Mouse (Mus musculus): ENCODE data around the gene 9230112D13Rik.

Gene 9230112D13Rik

DNA sequence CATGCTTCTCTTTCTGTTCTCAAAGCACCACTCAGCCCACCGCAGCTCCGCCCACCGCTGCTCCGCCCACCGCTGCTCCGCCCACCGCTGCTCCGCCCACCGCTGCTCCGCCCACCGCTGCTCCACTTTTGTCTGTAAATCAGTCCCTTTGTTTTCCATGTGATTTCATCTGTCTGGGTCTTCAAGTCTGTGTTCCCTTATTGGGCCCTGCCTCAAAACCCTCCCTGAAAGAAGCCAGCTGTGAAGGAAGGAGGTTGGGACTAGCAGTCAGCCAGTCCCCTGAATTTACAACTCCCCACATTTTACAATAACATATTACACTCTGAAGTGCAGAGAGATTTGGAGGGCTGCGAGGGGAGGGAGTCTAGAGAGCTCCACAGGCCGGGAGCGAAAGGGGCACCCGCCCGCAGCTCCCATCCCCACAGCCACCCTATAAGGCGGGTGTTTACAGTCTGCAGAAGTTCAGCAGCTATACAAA lies 18.1 kb upstream of the 9230112D13Rik start:
- no peak for DNase-seq (ENCODE audit: low spot score)

DNA sequence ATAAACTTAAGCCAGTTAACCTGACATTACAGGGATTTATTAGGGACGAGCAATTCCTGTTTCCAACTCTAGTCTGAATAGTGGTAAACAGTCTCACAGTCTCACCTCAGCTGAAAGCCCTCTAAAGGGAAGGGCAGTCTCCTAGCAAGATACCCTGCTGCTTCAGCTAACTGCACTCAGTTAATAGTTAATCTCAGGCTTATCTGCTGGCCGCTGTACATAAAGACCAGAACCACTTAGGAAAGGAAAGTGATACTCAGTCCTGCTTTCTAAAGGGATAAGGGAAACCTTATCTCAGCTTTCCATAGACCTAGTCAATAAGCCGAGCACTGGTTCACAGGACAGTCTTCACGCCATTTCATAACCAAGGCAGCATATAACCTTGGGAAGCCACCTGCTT lies 13.3 kb upstream of the 9230112D13Rik start:
- DNase-seq (ENCODE audit: low spot score) = no peak

DNA sequence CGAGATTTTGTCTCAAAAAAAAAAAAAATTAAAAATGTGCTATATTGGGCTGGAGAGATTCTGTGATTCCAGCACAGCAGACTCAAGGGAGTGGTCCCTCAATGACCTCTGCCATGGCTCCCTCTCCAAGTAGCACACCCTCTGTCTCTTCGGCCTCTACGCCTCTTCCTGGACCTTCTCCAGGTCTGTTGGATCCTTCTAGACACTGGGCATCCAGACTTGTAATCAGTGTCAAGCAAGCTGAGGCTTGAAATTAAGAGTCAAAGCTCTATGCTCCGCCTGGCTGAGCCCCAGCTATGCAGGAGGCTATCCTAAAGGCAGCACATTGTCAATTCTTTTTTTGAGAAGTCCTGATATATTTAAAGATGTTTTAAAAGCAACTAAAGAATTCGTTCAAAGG lies 10.9 kb upstream of the 9230112D13Rik start:
- no peak for DNase-seq (ENCODE audit: low spot score)

DNA sequence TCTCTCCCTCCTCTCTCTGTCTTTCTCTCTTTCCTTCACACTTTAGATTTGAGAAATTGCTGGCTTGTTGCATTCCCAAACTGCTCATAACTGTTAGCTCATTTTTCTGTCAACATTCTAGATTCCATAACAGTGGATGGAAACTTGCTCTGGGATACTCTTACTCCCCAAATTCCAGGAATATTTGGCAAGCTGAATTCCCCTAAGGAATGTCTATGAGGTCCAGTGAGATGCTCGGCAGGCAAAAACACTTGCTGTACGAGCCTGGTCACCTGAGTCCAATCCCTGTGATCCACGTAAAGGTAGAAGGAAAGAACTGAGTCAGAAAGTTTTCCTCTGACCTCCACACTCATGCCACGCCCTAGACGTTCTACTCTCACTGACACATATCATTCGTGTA lies 9.9 kb upstream of the 9230112D13Rik start:
- DNase-seq (ENCODE audit: low spot score) = no peak

DNA sequence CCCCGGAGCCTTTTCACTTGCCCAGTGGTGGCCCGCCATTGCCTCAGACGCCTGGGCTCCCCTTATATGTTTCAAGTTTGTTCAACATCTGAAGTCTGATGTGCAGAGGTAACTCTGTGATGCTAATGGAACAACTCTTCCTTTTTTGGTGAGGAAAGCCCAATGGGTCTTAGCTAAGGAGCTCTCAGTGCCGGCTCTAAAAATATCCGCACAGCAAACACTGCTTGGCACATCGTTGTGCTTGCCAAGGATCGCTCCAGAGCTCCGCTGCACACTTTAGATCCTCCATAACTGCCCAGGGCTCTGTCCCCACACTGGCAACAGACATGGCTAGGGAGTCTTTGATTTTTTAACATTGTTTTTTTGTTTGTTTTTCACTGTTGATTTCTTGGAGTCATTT lies 6.2 kb upstream of the 9230112D13Rik start:
- DNase-seq (ENCODE audit: low spot score) = no peak

DNA sequence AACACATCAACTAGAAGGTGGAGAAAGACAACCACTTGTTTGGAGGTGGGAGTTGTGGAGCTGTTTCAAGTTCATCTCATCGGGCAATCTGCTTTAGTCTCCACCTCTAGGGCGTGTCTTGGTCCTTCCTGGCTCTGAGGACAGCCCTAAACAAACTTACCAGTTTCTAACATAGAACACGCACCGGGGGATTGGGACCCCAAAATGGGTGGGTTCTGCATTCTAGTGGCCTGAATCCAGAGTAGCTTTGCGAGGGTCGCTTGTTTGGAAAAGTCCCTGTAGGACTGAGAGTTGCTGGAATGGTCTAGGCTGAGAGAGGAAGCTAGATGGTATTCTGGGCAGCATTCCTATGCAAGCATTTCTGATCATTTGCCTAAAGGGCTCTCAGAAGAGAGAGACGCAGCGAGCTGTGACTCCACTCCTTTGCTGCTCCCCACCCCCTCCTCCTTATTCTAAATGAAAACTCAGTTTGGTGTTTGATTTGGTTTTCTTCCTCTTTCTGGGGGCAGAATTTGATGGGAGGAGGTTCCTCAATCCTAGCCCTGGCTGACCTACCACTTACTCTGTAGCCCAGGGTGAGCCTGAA lies 4.5 kb downstream of the 9230112D13Rik start:
- no peak for DNase-seq (ENCODE audit: low spot score)

DNA sequence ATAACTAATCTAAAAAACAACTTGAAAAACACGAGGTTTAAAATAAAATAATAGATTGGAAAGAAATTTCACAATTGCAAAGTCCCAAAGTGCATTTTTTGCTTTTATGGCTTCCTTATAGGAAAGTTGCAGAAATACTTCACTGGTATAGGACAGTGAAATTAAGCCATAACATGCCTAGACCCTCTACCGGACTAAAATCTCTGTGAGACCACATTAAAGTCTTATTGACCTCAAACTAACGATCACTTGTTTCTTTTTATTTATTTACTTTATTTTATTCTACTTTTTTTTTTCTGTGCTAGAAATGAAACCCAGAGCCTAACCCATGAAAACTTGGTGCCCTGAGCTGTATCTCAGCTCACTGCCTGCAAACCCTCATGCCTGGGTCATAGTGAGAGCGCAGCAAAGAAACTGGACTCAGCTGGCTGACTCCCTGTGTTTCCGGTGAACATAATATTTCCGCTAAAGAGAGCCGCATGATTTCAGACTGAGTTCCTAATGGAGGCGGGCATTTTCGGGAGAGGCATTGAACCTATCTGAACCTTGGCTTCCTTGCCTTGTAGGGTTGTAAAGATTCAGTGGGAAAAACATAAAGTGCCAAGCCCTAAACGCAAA lies 5.5 kb downstream of the 9230112D13Rik start:
- no peak for DNase-seq (ENCODE audit: low spot score)

DNA sequence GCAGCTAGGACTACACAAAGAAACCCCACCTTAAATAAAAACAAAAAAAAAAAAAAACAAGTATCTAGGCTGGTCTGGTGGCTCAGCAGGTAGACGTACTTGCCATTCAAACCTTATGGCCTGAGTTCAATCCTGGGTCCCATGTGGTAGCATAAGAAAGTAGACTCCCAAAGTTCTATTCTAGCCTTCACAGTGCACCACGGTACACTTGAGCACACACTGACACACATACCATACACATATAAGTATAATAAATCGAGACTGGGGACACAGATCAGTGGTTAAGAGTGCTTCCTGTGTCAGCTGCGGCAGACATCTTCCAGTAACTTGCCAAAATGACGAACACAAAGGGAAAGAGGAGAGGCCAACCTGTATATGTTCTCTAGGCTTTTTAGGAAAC lies 6.7 kb downstream of the 9230112D13Rik start:
- no peak for DNase-seq (ENCODE audit: low spot score)

DNA sequence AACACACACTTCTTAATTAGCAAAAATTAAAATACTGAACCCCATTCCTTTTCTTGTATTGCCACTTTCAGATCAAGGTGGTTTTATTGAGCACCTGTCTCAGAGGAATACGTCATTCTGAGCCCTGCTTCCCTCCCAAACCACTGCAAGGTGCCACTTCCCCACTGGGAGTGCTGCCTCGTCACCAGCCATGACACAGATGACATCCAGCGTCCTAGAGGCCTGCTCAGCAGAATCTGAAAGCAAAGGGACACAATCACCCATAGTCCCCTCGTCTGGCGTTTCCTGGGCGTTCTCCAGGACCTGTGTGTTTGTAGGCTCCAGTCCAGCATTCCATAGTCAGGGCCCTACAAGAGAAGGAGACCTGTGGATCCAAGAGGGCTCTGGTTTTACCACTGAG lies 8.5 kb downstream of the 9230112D13Rik start:
- DNase-seq (ENCODE audit: low spot score) = peak; percentile 34

DNA sequence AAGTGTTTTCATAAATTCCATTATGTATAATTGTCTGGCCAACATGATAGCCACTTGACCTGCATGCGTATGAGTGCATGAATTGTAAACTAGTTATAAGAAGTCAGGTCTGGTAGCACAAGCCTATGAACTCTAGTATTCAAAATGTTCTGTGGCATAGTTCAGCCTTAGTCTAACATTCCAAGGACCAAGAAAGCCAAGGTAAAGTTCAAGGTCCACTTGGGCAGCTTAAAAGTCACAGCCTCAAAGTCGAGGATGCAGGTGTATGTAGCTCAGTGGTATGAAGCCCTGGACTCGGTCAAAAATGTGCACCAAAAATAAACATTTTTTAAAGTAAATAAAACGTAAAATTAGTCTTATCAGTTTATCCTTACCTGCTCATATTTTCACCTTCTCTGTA lies 10.0 kb downstream of the 9230112D13Rik start:
- DNase-seq (ENCODE audit: low spot score) = no peak

DNA sequence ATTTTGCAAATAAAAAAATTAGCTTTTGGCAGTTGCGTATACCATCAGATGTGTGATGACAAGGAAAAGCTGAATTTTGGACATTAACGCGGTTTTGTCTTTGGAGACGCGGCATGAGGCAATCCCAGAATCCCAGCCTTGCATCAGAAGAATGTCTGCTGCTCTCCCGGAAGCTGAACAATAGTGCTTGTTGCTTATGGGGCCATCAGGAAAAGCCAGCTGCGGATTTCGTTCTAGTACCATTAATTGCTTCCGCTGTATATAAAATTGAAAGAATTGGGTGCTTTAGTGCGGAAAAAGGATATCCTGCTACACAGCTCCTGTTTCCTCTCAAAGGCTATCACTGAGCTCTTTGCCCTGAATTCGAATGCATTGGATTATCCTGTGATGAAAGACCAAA lies 10.7 kb downstream of the 9230112D13Rik start:
- peak; percentile 63 for DNase-seq (ENCODE audit: low spot score)

DNA sequence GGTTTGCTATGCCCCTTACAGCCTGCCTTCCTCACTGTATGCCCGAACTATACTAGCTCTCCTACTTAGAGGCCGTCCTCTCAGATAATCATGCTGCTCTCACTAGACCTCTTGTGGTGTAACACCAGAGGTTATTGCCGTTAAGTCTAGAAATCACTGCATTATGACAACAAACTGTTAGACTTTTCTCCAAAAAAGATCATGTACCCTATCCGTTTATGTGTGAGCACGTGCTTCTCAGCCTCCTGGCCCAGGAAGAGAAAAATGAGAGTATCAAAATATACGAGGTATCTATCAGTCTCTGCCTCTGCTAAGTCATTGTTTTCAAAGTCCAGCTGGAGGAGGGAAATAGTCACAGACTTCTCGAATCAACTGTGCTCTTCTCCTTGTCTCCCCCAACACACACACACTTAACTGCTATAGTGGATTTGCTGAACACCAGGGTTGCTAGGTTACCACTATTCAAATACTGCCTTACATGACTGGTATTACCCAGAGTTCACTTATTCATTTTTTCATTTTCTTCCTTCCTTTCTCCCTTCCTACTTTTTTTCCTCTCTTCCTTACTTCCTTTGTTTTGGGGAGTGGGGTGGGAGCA lies 13.7 kb downstream of the 9230112D13Rik start:
- DNase-seq (ENCODE audit: low spot score) = peak; percentile 45

DNA sequence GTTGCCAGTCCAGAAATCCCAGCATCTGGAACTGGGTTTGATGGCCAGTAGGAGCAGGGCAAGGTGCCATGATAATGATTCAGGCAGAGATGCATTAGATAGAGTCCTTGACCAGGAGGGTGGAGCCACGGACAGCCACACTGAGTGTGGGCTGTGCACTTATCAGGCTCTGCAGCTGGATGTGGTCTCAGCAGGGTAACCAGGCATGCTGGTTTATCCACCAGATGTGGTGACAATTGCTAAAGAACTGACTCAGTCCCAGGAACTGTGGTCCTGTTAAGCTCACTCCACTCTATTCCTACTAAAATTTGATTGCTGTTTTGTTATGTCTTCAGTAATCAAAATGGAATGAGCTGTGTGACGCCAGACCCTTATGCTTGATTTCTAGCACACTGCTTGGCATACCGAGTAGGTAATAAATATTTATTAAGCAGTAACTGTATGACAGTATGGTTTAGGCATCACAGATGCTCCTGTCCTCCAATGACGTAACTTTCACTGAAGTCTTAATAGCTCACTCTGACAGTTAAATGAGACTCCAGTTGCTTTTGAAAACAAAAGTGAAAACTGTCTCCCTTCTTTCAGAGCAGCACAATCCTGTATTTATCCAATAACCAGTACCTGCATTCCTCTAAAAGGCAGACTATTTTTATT lies 14.3 kb downstream of the 9230112D13Rik start:
- DNase-seq (ENCODE audit: low spot score) = peak; percentile 85

DNA sequence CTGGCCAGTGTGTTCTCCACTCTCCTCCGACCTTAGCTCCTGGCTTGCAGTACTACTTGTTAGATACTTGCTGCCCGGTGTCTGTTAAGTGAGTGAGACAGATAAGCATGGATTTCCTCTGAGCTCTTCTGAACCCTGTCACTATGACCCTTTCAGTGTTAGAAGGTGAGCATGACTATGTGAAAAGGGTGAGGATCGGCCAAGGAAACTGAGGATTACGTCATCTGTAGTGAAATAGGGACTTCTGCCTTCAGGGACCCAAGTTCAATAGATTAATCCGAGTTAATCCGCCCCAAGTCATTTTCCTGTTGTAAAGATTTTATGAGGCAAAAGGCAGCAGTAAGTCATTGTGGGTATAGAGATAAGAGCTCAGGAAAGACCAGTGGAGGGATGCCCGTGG lies 17.3 kb downstream of the 9230112D13Rik start:
- DNase-seq (ENCODE audit: low spot score) = no peak

DNA sequence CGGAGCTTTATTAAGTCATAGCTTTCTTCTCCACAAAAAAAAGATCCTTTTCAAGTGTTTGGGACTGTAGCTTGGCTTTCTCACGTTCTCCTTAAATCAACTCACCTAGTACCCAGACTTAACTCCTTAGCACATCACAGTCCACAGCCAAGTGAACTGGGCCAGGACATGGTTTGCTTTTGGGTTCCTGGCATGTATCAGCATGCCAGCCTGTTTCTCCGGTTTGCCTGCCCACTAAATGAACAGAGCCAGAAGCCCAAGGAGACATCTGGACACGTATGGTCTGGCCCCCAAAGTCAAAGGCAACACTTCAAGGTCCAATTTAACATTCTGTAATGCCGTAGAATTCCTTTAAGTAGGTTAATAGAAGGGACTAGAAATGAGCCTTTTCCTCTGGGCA lies 18.2 kb downstream of the 9230112D13Rik start:
- DNase-seq (ENCODE audit: low spot score) = no peak

DNA sequence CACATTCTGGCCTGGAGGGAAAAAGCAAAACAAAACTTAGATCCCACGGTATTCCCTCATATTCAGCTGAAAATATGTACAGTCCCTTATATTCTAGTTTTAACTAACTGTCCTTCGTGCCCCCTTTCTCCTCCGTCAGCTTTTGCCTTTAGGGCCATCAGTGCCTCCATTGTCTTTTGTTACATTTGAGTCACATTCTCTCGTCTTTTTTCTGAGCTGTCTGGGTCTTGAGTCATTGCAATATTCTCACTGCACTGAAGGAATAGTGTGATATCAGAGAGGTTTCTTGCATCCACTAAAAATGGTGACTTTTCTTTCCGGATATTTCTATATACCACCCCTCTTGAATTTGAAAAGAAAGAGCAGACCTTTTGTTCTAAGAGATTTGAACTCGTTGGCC lies 18.8 kb downstream of the 9230112D13Rik start:
- DNase-seq (ENCODE audit: low spot score) = no peak

DNA sequence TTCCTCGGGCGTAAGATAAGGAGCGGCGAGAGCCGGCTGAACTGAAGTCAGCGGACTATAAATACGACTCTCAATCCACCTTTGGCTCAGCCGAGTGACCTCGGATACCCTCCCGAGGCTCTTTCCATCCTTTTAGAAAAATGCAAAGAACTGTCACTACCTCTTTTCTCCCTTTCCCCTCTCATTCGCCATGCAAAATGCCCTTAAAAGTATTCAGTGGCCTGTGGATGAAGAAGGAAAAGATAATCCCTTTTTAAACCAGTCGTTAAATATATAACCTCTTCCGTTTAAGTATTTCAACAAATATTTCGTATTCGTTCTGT lies 19.3 kb downstream of the 9230112D13Rik start, which contains the start of gene Bmpr1a:
Gene Bmpr1a (minus strand): TSS at position 17 of the 323 bp plus-strand sequence.
- no peak for DNase-seq (ENCODE audit: low spot score)

DNA sequence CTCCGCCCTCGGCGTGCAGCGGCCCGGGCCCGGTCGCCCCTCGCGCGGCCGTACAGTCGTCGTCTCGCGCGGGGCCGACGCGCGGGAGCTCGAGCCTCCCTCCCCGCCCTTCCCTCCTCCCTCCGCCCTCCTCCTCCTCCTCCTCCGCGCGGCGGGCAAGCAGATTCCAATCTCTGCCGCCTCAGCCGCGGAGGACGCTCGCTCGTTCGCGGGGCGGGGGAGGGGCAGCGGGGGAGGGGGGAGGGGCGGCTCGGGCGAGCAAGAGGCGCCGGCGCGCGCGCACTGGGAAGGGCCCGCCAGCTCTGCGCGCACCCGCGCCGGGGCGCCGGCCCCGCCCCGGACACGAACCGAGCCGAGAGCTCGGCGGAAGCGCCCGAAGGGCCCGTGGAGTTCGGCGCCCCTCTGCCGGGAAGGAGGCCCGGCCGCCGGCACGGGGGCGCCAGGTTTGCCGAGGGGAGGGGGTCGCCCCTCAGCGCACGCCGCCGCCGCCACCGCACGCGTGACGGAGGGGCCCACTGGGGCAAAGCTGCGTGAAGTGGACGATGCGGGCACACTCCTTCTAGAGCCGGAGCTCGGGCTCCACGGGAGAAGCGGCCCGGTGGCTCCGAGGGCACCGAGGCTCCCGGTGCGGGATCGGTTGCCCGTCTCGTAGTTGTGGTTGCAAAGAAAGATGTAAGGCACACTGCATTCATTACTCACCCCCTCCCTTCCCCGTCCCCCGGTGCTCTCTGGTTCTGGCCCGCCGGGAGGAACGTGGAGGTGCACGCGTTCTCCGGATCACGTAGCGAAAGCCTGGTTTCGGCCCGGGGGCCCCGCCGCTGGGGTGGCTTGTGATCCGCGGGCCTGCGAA lies 19.9 kb downstream of the 9230112D13Rik start:
- DNase-seq (ENCODE audit: low spot score) = peak; percentile 91

DNA sequence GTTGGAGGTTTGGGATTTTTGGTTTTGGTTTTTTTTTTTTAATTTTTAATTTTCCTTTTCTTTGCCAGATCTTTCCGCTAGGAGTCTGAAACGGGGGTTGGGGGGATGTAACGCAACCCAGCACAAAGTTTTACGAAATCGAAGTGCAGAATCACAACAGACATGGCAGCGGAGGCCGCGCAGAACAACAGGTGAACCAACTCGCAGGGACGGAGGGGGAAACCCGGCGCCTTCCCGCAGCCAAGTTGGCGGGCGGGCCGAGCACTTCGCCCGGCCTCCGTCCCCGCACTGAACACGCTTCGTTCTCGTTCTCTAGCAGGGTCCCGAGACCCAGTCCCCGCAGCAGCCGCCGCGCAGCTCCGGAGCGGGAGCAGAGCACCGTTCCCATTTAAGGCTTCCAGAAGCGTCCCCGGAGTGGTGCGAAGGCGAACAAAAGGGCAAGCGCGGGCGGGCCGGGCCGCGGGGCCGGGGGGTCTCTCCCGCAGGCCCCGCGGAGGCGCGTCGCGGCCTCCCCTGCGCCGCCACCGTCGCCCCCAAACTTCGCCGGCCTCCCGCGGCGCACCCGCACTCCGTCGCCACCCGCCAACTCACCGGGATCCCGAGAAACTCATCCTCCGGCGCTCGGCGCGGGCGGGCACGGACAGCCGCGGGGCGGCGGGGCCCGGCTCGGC lies 20.7 kb downstream of the 9230112D13Rik start:
- peak; percentile 61 for DNase-seq (ENCODE audit: low spot score)

DNA sequence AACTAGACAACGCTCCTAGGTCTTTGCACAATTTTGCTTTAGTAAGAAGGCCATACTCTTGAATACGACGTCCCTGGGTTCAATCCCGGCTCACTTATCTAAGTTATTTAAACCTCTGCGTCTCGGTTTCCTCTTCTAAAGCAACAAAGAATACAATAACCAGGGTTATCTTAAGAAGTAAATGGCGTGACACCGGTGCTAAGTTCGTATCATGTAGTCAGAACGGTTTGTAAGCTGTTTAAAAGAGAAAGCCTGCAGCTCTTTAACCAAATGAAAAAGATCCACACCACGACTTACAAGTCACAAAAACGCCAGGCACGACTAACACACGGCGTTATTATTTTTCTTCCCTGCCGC lies 21.2 kb downstream of the 9230112D13Rik start:
- DNase-seq (ENCODE audit: low spot score) = peak; percentile 26

DNA sequence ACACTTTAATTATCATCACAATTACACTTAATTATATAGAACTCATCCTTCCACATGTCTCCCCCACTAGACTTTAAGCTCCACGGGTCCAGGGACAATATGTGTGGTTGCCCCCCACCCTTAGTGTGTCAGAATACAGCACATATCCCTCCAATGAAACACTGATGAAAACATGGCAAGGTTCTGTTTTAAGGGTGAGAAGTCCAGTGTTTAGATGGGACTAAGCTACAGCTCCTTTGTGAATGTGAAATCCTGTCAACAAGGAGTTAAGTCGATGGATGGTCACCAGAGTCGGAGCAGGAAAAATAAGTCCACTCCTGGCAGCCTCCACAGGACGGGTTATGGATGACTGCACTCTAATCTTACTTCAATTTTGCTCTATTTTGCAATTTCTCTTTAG lies 22.3 kb downstream of the 9230112D13Rik start:
- no peak for DNase-seq (ENCODE audit: low spot score)

DNA sequence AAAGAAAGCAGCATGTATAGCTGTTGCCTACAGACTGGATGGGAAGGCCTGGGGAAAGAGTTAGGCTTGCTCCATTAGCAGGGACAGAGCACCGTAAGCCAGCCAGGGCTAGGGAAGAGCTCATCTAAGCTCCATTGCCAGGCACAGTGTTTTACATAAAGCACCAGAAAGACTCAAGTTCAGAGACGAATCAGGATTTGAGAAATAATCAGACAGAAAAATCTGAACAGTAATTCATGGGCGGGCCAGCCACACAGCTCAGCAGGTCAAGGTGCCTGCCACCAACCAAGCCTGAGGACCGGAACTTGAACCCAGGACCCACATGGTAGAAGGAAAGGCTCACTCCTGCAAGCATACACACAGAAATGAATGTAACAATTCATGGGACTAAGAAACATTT lies 22.9 kb downstream of the 9230112D13Rik start:
- no peak for DNase-seq (ENCODE audit: low spot score)

Data from MN1 (cell line).